In the genomic region with DNA sequence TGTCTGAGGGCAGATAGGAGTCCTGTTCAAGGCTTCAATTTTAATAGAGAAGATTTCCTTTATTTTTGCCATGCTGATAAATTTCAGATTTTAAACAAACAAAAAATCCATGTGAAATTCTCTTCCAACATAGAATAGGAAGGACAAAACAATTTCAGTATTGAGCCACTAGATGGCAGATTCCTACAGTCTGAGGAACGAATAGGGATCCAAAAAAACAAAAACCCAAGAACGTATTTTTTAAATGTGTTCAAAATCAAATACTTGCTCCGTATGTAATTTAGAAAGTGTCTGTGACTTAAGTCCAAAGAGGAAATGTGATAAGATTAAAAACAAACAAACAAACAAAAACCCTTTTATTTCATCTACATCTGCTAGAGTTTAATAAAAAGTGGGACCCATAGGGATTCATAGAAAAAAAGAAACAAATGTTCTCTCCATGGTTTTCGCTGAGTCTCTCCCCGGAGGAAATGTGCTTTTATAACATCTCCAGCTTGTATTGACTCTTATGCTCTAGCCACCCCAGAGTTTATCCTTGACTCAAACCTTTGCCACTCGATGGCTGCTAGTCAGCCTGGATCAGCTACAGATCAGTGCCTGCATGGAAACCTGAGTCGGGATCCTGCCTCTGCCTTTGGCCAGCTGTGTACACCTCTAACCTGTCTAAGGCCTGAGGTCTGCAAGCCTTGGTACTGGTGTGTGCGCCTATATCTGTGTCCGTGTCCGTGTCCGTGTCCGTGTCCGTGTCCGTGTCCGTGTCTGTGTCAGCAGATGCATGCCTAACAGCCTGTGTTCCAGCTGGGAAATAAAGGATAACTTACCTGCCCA, we compare ENCODE assay signal across 1 mouse cellular context.
TF ChIP-seq lines count a peak whose summit lies in the region.

No protein-coding gene starts in this region.

TF ChIP-seq in MEL, 35 proteins besides CTCF, POLR2A, EP300 and RAD21 (continued from another document):
- peak; percentile 78 for TF ChIP-seq ZNF384 (IDR thresholded peaks at IDR 0.05; ENCODE audit: low read depth, low read length)
- TF ChIP-seq HCFC1 (IDR thresholded peaks at IDR 0.05; ENCODE audit: low read depth, low read length): 0 out of 2 replicates have a peak, but pooled peaks have one; percentile 17
- 0 out of 2 replicates have a peak, but pooled peaks have one; percentile 51 for TF ChIP-seq MYC (IDR thresholded peaks at IDR 0.05; ENCODE audit: low read depth, low read length)
- TF ChIP-seq POLR2AphosphoS2 (IDR thresholded peaks at IDR 0.05; ENCODE audit: low read length): no peak
- TF ChIP-seq NELFE (IDR thresholded peaks at IDR 0.05; ENCODE audit: low read depth, low read length): no peak
- no peak for TF ChIP-seq RCOR1 (IDR thresholded peaks at IDR 0.05; ENCODE audit: low read depth, low read length)
- no peak for TF ChIP-seq KAT2A (conservative IDR thresholded peaks at IDR 0.05; ENCODE audit: low read depth, low read length)
